Mouse (Mus musculus): Measurements from ENCODE around the gene Lyrm2. TPM values are rescaled to one million over a fixed set of nuclear protein-coding genes. Genes with fewer than 3 reads are reported as not detected.

Lyrm2 gene
- polyA plus RNA-seq, 1 experiment from 2014 or later: 56.9 TPM

DNA sequence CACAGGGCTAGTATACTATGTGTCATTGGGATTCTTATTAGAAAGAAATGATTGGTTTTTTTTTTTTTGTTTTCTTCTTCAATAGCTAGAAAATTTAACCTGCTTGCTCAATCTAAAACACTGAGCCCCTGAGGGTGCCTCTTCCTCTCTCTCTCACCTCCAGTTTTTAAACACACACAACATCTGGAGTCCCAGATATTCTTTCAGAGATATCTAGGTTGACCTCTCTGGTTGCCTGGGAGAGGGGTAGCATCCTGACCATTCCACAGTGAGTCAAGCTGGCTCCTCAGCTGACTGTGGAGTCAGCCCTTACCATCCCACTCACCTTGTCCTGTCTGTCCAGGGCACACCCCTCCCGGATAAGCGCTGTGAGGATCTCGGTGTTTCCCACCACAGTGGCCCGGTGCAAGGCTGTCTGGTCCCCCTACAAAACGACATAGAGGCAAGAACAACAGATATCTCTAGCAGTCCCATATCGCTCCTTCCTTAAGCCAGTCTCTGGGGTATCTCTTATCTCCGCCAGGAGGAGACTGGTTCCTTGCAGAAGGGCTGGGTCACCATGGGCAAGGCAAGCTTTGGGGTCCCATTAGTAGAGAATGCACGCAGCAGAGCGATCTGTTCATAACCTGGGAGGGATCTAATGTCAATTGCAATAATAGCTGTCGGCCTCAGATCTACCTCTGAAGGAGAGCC is 28.5 kb downstream of the Lyrm2 start:
- H3K27ac ChIP-seq: no peak overlapping the region
- H3K36me3 ChIP-seq (ENCODE audit: inconsistent target): no peaks in the 10 kb centered on the region
- no peak overlapping the region for H3K4me3 ChIP-seq (ENCODE audit: inconsistent target)
- WGBS (ENCODE audit: missing documents): 91% methylated on average over 10 of the region's 10 CpGs
- no peaks in the 10 kb centered on the region for H3K79me2 ChIP-seq (ENCODE audit: inconsistent target)

DNA sequence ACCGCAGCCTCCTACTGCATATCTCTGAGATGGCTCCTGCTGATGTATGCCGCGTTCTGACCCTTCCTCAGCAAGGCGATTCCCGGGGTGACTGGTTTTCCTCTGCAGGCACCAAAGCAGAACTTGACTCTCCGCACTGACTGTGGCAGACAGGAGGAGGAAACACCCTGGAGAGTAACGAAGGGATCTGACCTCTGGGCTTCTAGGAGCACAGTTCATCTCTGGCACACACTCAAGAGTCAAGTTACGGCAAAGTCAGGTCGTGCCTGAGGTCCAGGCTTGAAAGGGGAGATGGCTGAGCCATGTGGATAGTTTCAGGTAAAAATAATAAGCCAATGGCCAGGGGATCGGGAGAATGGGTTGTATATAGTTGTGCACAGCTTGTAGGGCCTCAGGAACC is 29.3 kb downstream of the Lyrm2 start:
- 81% methylated on average over 10 of the region's 10 CpGs for WGBS (ENCODE audit: missing documents)
- H3K36me3 ChIP-seq (ENCODE audit: inconsistent target): no peaks in the 10 kb centered on the region
- H3K79me2 ChIP-seq (ENCODE audit: inconsistent target): no peaks in the 10 kb centered on the region
- no peak overlapping the region for H3K4me3 ChIP-seq (ENCODE audit: inconsistent target)
- no peak overlapping the region for H3K27ac ChIP-seq

DNA sequence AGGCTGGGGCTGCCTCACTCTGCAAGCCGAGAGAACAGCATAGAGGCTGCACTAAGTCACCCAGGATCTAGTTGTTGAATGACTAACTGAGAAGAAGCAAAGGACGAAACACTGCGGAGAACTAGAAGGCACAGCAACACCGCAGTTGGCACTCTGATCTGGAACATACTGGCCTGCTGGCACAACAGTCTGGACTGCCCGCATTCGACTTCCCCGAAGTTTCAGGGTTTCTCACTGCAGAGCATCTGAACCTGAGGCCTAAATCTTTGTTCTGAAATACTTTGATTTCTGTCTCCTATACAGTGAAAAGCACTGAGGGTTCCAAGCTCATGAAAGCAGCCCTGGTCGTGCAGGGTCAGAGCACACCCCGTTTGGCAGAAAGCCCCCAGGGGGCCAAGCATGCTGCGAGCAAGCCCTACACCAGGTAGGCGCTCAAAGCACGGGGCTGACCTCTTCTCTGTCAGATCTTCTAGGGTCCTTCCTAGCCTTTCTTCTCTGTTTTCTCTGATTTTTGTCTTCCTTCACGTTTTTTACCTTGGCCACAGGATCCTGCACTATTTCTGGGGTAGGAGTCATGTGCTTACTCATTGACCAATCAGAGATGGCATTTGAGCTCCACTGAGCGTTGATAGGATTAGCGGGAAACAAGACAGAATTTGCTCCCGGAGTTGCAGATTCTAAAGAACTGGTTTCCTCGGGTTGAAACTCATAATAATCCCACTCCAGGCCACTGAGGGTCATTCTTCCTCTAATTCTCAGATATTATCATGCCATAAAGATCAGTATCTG is 33.6 kb downstream of the Lyrm2 start:
- no peak overlapping the region for H3K4me3 ChIP-seq (ENCODE audit: inconsistent target)
- H3K27ac ChIP-seq: no peak overlapping the region
- H3K36me3 ChIP-seq (ENCODE audit: inconsistent target): no peaks in the 10 kb centered on the region
- 54% methylated on average over 17 of the region's 17 CpGs for WGBS (ENCODE audit: missing documents)
- no peaks in the 10 kb centered on the region for H3K79me2 ChIP-seq (ENCODE audit: inconsistent target)

DNA sequence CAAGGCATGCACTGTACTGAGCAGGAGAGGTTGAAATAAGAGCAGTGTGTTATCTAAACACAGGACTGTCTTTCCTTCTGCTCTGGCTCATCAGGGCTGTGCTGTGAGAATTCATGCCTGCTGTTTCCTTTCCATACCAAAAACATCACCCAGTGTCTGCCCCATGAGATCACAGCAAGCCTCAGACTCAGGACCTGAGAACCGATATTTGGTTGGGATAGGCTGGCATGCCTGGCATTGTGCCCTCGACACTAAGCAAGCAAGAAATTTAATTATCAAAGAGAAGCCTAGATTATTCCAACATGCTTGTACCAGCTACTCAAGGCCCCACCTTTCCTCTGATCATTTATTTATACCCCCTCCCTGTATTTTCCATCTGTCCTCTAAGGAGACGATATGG is 34.5 kb downstream of the Lyrm2 start:
- H3K79me2 ChIP-seq (ENCODE audit: inconsistent target): no peaks in the 10 kb centered on the region
- WGBS (ENCODE audit: missing documents): 83% methylated on average over 3 of the region's 3 CpGs
- no peaks in the 10 kb centered on the region for H3K36me3 ChIP-seq (ENCODE audit: inconsistent target)
- no peak overlapping the region for H3K4me3 ChIP-seq (ENCODE audit: inconsistent target)
- no peak overlapping the region for H3K27ac ChIP-seq

DNA sequence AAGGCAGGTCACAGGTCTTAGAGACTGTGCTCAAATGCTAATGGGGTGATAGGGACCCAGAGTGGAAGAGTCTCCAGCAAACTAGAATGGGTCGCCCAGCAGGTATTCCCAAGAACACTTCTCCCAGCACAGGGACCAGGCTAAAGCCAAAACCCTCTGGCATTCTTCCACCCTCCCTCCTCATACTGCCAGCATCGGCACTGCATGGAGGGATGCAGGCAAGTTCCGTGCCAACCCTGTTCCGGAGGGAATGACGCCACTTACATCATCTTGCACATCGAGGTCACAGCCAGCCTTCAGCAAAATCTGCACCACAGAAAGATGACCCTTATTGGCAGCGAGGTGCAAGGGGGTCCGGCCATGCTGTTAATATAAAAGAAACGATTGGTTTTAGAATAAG is 36.0 kb downstream of the Lyrm2 start:
- Histone ChIP-seq H3K27ac (no peak overlapping the region), H3K36me3 (ENCODE audit: inconsistent target) (no peaks in the 10 kb centered on the region), H3K79me2 (ENCODE audit: inconsistent target) (no peaks in the 10 kb centered on the region), H3K4me3 (ENCODE audit: inconsistent target) (no peak overlapping the region)
- 98% methylated on average over 9 of the region's 9 CpGs for WGBS (ENCODE audit: missing documents)

DNA sequence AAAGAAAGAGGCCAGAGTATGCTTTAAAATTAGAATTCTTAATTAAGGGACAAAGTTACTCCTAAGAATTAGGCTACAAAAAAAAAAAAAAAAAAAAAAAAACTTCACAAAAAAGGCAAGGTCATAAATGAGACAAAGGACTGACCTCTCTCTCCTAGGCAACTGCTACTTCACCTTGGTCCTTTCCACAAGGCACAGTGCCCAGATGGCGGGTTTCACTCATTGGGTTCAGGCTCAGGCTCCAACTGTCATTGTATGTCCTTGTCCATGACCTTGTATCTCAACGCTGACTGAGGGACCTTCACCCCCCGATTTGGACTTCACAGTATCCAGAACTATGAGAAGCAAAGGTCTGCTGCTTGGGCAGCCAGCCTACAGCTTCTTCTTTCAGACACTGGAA is 38.3 kb downstream of the Lyrm2 start:
- H3K27ac ChIP-seq: no peak overlapping the region
- no peaks in the 10 kb centered on the region for H3K79me2 ChIP-seq (ENCODE audit: inconsistent target)
- 96% methylated on average over 3 of the region's 3 CpGs for WGBS (ENCODE audit: missing documents)
- no peaks in the 10 kb centered on the region for H3K36me3 ChIP-seq (ENCODE audit: inconsistent target)
- no peak overlapping the region for H3K4me3 ChIP-seq (ENCODE audit: inconsistent target)

Other genes starting within 250 kb of the Lyrm2 start
- gene Gja10, start 197.5 kb upstream of the Lyrm2 start, polyA plus RNA-seq (2018): not detected in 3 replicates
- gene Casp8ap2, start 184.8 kb upstream of the Lyrm2 start, polyA plus RNA-seq (2018): 9.0 to 12.1 TPM (median 10.9 TPM) in 3 replicates
- 3.9 to 11.0 TPM (median 5.5 TPM) in 3 replicates for gene Mdn1, start 143.1 kb upstream of the Lyrm2 start, polyA plus RNA-seq (2018)
- 0.06 to 0.14 TPM in 2 of 3 replicates, not detected in the other for gene Ankrd6, start 150.6 kb downstream of the Lyrm2 start, polyA plus RNA-seq (2018)
- 17.5 to 41.3 TPM (median 29.9 TPM) in 3 replicates for gene Rragd, start 182.8 kb downstream of the Lyrm2 start, polyA plus RNA-seq (2018)
- gene Ube2j1, start 231.2 kb downstream of the Lyrm2 start, polyA plus RNA-seq (2018): 35.4 to 52.2 TPM (median 51.3 TPM) in 3 replicates